11 mouse cellular contexts compared by ENCODE assay signal in the genomic region with DNA sequence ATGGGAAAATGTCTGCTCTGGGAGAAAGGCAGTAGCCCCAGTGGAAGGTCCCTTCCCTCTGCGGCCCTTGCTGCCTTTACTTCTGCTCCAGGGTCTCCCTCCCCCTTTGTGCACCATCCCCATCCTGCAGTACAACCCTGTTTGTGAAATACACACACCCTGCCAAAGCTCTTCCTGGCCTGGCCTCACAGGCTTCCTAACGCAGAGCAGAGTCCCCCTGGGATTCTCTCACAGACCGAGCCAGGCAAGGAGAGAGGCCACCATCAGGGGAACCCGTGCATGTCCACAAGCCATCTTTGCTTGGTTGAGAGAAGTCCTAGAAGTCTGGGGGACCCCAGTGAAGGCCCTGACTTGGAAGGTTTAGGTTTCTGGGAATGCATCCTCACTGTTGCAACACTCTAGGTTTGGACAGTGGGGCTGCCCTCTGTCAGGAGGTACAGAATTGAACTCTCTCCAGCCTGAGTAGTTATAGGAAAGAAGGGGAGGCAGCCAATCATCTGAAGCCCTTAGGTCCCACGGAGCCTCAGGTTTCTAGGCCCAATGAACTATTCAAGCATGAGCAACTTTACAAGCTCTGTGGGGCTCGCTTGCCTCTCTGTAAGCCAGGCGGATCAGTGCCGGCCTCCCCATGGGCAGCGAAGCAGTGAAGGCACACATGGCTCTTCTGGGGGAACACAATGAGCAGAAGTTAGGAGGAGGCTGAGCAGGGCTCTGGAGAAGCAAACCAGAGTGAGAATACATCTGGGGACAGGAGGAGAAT. TPM values are rescaled to one million over a fixed set of nuclear protein-coding genes. Genes with fewer than 3 reads are reported as not detected.
DNase-seq lines count a peak whose midpoint lies in the region; ATAC-seq lines count a peak whose summit lies in the region.
"Had no signal": no experiment of that assay in that cellular context is flagged by ENCODE, and none has a peak within 500 bp of the region (broad histone marks: within the 10 kb centered on the region; RNA-seq: fewer than 3 reads in every experiment).

No protein-coding gene starts in this region.

- peak; percentile 16; the same call in 1 of the 2 replicates for ATAC-seq in kidney, embryonic 16.5 days (ENCODE audit: low FRiP score, low TSS enrichment)
- no peak for ATAC-seq in embryonic facial prominence, embryonic 14.5 days (ENCODE audit: low read depth)
- ATAC-seq in heart, embryonic 12.5 days (ENCODE audit: insufficient number of reproducible peaks, low FRiP score), result no peak
- no peak for ATAC-seq in stomach, embryonic 16.5 days (ENCODE audit: insufficient read depth, low FRiP score)
- ATAC-seq in erythroblast, adult 5-6 weeks (replicated peaks; ENCODE audit: low FRiP score, poor library complexity, severe bottlenecking), result no peak
- ATAC-seq: midbrain, embryonic 15.5 days had no signal

- H3K27me3 ChIP-seq in kidney, embryonic 16.5 days (ENCODE audit: insufficient read depth, low read length), result peaks cover 38% of the 10 kb centered on the region
- peaks cover 25% of the 10 kb centered on the region for H3K27me3 ChIP-seq in embryonic facial prominence, embryonic 14.5 days (replicated peaks; ENCODE audit: control insufficient read depth, insufficient read depth, low read length)
- peaks cover 60% of the 10 kb centered on the region for H3K27me3 ChIP-seq in heart, embryonic 12.5 days (replicated peaks)
- peaks cover 15% of the 10 kb centered on the region for H3K27me3 ChIP-seq in stomach, embryonic 16.5 days (ENCODE audit: control insufficient read depth, insufficient read depth, low read length)

- no peaks in the 10 kb centered on the region for H3K9me3 ChIP-seq in kidney, embryonic 16.5 days (ENCODE audit: low read length)
- H3K9me3 ChIP-seq in embryonic facial prominence, embryonic 14.5 days (ENCODE audit: control insufficient read depth, low read length), result no peaks in the 10 kb centered on the region
- H3K9me3 ChIP-seq in heart, embryonic 12.5 days (replicated peaks), result no peaks in the 10 kb centered on the region
- H3K9me3 ChIP-seq in stomach, embryonic 16.5 days (replicated peaks; ENCODE audit: control insufficient read depth, low read length), result no peaks in the 10 kb centered on the region
- H3K9me3 ChIP-seq: midbrain, embryonic 15.5 days had no signal

- peaks cover 41% of the 10 kb centered on the region for H3K4me1 ChIP-seq in kidney, embryonic 16.5 days (ENCODE audit: insufficient read depth, low read length)
- peaks cover 42% of the 10 kb centered on the region for H3K4me1 ChIP-seq in embryonic facial prominence, embryonic 14.5 days (ENCODE audit: control insufficient read depth, insufficient read depth, low read length)
- peaks cover 59% of the 10 kb centered on the region for H3K4me1 ChIP-seq in heart, embryonic 12.5 days (replicated peaks)
- peaks cover 25% of the 10 kb centered on the region for H3K4me1 ChIP-seq in stomach, embryonic 16.5 days (ENCODE audit: control insufficient read depth, insufficient read depth, low read length)

- 0 out of 2 replicates have a peak overlapping the region, but pooled peaks have one; percentile 9 for H3K27ac ChIP-seq in kidney, embryonic 16.5 days (ENCODE audit: low read length)
- H3K27ac ChIP-seq in embryonic facial prominence, embryonic 14.5 days (replicated peaks; ENCODE audit: low read depth, low read length), result peak overlapping the region; percentile 78
- H3K27ac ChIP-seq in heart, embryonic 12.5 days (ENCODE audit: poor library complexity, severe bottlenecking), result peak overlapping the region; percentile 29; the same call in 1 of the 2 replicates
- H3K27ac ChIP-seq in stomach, embryonic 16.5 days (ENCODE audit: low read length), result peak overlapping the region; percentile 43; the same call in 1 of the 2 replicates
- H3K27ac ChIP-seq: midbrain, embryonic 15.5 days had no signal

- WGBS in kidney, embryonic 16.5 days, result 35% methylated on average over 9 of the region's 9 CpGs
- 44% methylated on average over 9 of the region's 9 CpGs for WGBS in embryonic facial prominence, embryonic 14.5 days
- 75% methylated on average over 9 of the region's 9 CpGs for WGBS in heart, embryonic 12.5 days
- WGBS in stomach, embryonic 16.5 days, result 71% methylated on average over 9 of the region's 9 CpGs

- no peaks in the 10 kb centered on the region for H3K36me3 ChIP-seq in kidney, embryonic 16.5 days (ENCODE audit: insufficient read depth, low read length)
- H3K36me3 ChIP-seq in embryonic facial prominence, embryonic 14.5 days (ENCODE audit: control insufficient read depth, insufficient read depth, low read length), result no peaks in the 10 kb centered on the region
- no peaks in the 10 kb centered on the region for H3K36me3 ChIP-seq in heart, embryonic 12.5 days
- no peaks in the 10 kb centered on the region for H3K36me3 ChIP-seq in stomach, embryonic 16.5 days (ENCODE audit: control insufficient read depth, insufficient read depth, low read length)
- H3K36me3 ChIP-seq: midbrain, embryonic 15.5 days had no signal

- H3K4me2 ChIP-seq in kidney, embryonic 16.5 days (replicated peaks; ENCODE audit: low read depth, low read length), result no peak overlapping the region
- no peak overlapping the region for H3K4me2 ChIP-seq in embryonic facial prominence, embryonic 14.5 days (ENCODE audit: low read depth, low read length)
- H3K4me2 ChIP-seq in heart, embryonic 12.5 days, result no peak overlapping the region
- H3K4me2 ChIP-seq in stomach, embryonic 16.5 days (ENCODE audit: low read depth, low read length), result no peak overlapping the region
- H3K4me2 ChIP-seq: midbrain, embryonic 15.5 days had no signal

- H3K9ac ChIP-seq in kidney, embryonic 16.5 days (replicated peaks; ENCODE audit: low read length), result no peak overlapping the region
- H3K9ac ChIP-seq in embryonic facial prominence, embryonic 14.5 days (ENCODE audit: low read depth, low read length), result peak overlapping the region; percentile 8; the same call in 1 of the 2 replicates
- H3K9ac ChIP-seq in heart, embryonic 12.5 days, result 0 out of 2 replicates have a peak overlapping the region, but pooled peaks have one; percentile 6
- H3K9ac ChIP-seq in stomach, embryonic 16.5 days (ENCODE audit: low read length), result 0 out of 2 replicates have a peak overlapping the region, but pooled peaks have one; percentile 25
- H3K9ac ChIP-seq: midbrain, embryonic 15.5 days had no signal

- DNase-seq in kidney, adult 18-20 months, result no peak
- peak; percentile 54 for DNase-seq in embryonic facial prominence, embryonic 14.5 days (ENCODE audit: low spot score)
- DNase-seq in frontal cortex, postnatal 14 days (ENCODE audit: low spot score in 2 of 2), result no peak
- DNase-seq: right cerebral cortex, postnatal 4 days had no signal

- H3K4me3 ChIP-seq in kidney, embryonic 16.5 days (ENCODE audit: low read length), result no peak overlapping the region
- H3K4me3 ChIP-seq in embryonic facial prominence, embryonic 14.5 days (ENCODE audit: low read depth, low read length), result no peak overlapping the region
- no peak overlapping the region for H3K4me3 ChIP-seq in heart, embryonic 12.5 days
- no peak overlapping the region for H3K4me3 ChIP-seq in stomach, embryonic 16.5 days (replicated peaks; ENCODE audit: low read length)
- H3K4me3 ChIP-seq: erythroblast, embryonic 14.5 days; midbrain, embryonic 15.5 days had no signal

RNA-seq across cellular contexts. Expression of a gene that starts 3.7 kb away (rescaled TPM):
- 4.8 and 6.0 TPM in 2 replicates for polyA plus RNA-seq in kidney, embryonic 16.5 days (2015; fragmentation: Nextera tagmentation; extraction: Ambion mirVana)
- 18.4 and 22.7 TPM in 2 replicates for polyA plus RNA-seq in embryonic facial prominence, embryonic 14.5 days (2014; fragmentation: Nextera tagmentation; extraction: Ambion mirVana)
- polyA plus RNA-seq in heart, embryonic 12.5 days (2016; fragmentation: Nextera tagmentation; extraction: Ambion mirVana), result 9.8 and 12.0 TPM in 2 replicates
- 14.2 and 15.5 TPM in 2 replicates for polyA plus RNA-seq in stomach, embryonic 16.5 days (2015; fragmentation: Nextera tagmentation; extraction: Ambion mirVana)
- 0.38 and 1.9 TPM in 2 replicates for total RNA-seq in erythroblast, adult 5-6 weeks (2015; ENCODE audit: low replicate concordance)
- 4.9 and 12.1 TPM in 2 replicates for total RNA-seq in erythroblast, adult 5-6 weeks (2017; ENCODE audit: low replicate concordance)
- total RNA-seq: neutrophil, adult 5-6 weeks had no signal

RNA-seq across cellular contexts. Expression of a gene that starts 17.1 kb away (rescaled TPM):
- polyA plus RNA-seq in kidney, embryonic 16.5 days (2015; fragmentation: Nextera tagmentation; extraction: Ambion mirVana), result 17.3 and 17.8 TPM in 2 replicates
- 31.5 and 32.0 TPM in 2 replicates for polyA plus RNA-seq in embryonic facial prominence, embryonic 14.5 days (2014; fragmentation: Nextera tagmentation; extraction: Ambion mirVana)
- 3.3 and 3.8 TPM in 2 replicates for polyA plus RNA-seq in heart, embryonic 12.5 days (2016; fragmentation: Nextera tagmentation; extraction: Ambion mirVana)
- 9.8 and 10.9 TPM in 2 replicates for polyA plus RNA-seq in stomach, embryonic 16.5 days (2015; fragmentation: Nextera tagmentation; extraction: Ambion mirVana)
- total RNA-seq in erythroblast, adult 5-6 weeks (2015; ENCODE audit: low replicate concordance), result 2.1 TPM in 1 of 2 replicates, not detected in the other
- total RNA-seq in erythroblast, adult 5-6 weeks (2017; ENCODE audit: low replicate concordance), result not detected in 2 replicates
- total RNA-seq: neutrophil, adult 5-6 weeks had no signal
- polyA plus RNA-seq: erythroblast, embryonic 14.5 days had no signal

RNA-seq across cellular contexts. Expression of a gene that starts 26.6 kb away (rescaled TPM):
- 0.29 and 0.46 TPM in 2 replicates for polyA plus RNA-seq in kidney, embryonic 16.5 days (2015; fragmentation: Nextera tagmentation; extraction: Ambion mirVana)
- polyA plus RNA-seq in embryonic facial prominence, embryonic 14.5 days (2014; fragmentation: Nextera tagmentation; extraction: Ambion mirVana), result 0.58 and 0.70 TPM in 2 replicates
- 0.08 and 0.14 TPM in 2 replicates for polyA plus RNA-seq in heart, embryonic 12.5 days (2016; fragmentation: Nextera tagmentation; extraction: Ambion mirVana)
- 0.29 and 0.44 TPM in 2 replicates for polyA plus RNA-seq in stomach, embryonic 16.5 days (2015; fragmentation: Nextera tagmentation; extraction: Ambion mirVana)
- total RNA-seq in erythroblast, adult 5-6 weeks (2015; ENCODE audit: low replicate concordance), result 3.3 and 4.8 TPM in 2 replicates
- 1.4 and 1.5 TPM in 2 replicates for total RNA-seq in erythroblast, adult 5-6 weeks (2017; ENCODE audit: low replicate concordance)

Comparison
In these comparisons a context has a peak if more than half of its experiments do, and no peak if none do; other contexts are left out.
1. H3K27ac ChIP-seq: peak in every context shown above with its lines; median percentile 78 in embryonic facial prominence, embryonic 14.5 days; 43 in stomach, embryonic 16.5 days; 29 in heart, embryonic 12.5 days; 9 in kidney, embryonic 16.5 days.